In the genomic region with DNA sequence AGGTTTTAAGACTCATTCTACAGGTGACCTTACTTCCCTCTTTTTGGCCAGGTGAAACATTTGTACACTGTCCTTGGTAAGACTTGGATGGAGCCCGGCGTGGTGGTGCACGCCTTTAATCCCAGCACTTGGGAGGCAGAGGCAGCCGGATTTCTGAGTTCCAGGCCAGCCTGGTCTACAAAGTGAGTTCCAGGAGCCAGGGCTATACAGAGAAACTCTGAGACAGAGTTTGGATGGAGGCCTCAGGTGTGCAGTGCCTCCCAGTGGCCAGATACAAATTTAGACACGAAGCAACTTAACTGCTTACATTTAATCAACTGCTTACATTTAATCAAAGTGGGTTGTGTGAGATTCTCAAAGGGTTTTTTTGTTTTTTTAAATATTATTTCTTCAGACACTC, we compare ENCODE assay signal across 12 mouse cellular contexts. TPM values are rescaled to one million over a fixed set of nuclear protein-coding genes. Genes with fewer than 3 reads are reported as not detected.
DNase-seq lines count a peak whose midpoint lies in the region; ATAC-seq and TF ChIP-seq lines count a peak whose summit lies in the region.
"Had no signal": no experiment of that assay in that cellular context is flagged by ENCODE, and none has a peak within 500 bp of the region (broad histone marks: within the 10 kb centered on the region; RNA-seq: fewer than 3 reads in every experiment).

No protein-coding gene starts in this region.

- no peaks in the 10 kb centered on the region for H3K27me3 ChIP-seq in hindbrain, postnatal 0 days (ENCODE audit: insufficient read depth, low read length)
- H3K27me3 ChIP-seq in hindbrain, embryonic 16.5 days (replicated peaks; ENCODE audit: control insufficient read depth, insufficient read depth, low read length): no peaks in the 10 kb centered on the region
- H3K27me3 ChIP-seq in midbrain, embryonic 14.5 days (ENCODE audit: control insufficient read depth, insufficient read depth, low read length): no peaks in the 10 kb centered on the region
- H3K27me3 ChIP-seq in midbrain, embryonic 13.5 days: no peaks in the 10 kb centered on the region
- H3K27me3 ChIP-seq: embryonic facial prominence, embryonic 13.5 days had no signal

- WGBS in hindbrain, postnatal 0 days: 61% methylated on average over 5 of the region's 5 CpGs
- 71% methylated on average over 5 of the region's 5 CpGs for WGBS in hindbrain, embryonic 16.5 days
- WGBS in midbrain, embryonic 14.5 days: 71% methylated on average over 5 of the region's 5 CpGs
- WGBS in midbrain, embryonic 13.5 days: 70% methylated on average over 5 of the region's 5 CpGs

- no peaks in the 10 kb centered on the region for H3K9me3 ChIP-seq in hindbrain, postnatal 0 days (ENCODE audit: low read length)
- H3K9me3 ChIP-seq in hindbrain, embryonic 16.5 days (ENCODE audit: control insufficient read depth, low read length): no peaks in the 10 kb centered on the region
- H3K9me3 ChIP-seq in midbrain, embryonic 14.5 days (ENCODE audit: control insufficient read depth, low read length): no peaks in the 10 kb centered on the region
- H3K9me3 ChIP-seq in midbrain, embryonic 13.5 days: no peaks in the 10 kb centered on the region
- H3K9me3 ChIP-seq: embryonic facial prominence, embryonic 13.5 days; hindbrain, embryonic 10.5 days had no signal

- ATAC-seq in hindbrain, postnatal 0 days: no peak
- ATAC-seq in hindbrain, embryonic 16.5 days: no peak
- ATAC-seq in midbrain, embryonic 14.5 days (ENCODE audit: low FRiP score, low TSS enrichment): no peak
- ATAC-seq in midbrain, embryonic 13.5 days: no peak

- H3K27ac ChIP-seq in hindbrain, postnatal 0 days: no peak overlapping the region
- no peak overlapping the region for H3K27ac ChIP-seq in hindbrain, embryonic 16.5 days (ENCODE audit: low read depth, low read length)
- H3K27ac ChIP-seq in midbrain, embryonic 14.5 days (replicated peaks; ENCODE audit: low read depth, low read length): no peak overlapping the region
- no peak overlapping the region for H3K27ac ChIP-seq in midbrain, embryonic 13.5 days
- H3K27ac ChIP-seq: embryonic facial prominence, embryonic 13.5 days; hindbrain, embryonic 10.5 days had no signal

- no peak overlapping the region for H3K9ac ChIP-seq in hindbrain, postnatal 0 days (replicated peaks; ENCODE audit: low read length)
- H3K9ac ChIP-seq in hindbrain, embryonic 16.5 days (ENCODE audit: low read depth, low read length): no peak overlapping the region
- no peak overlapping the region for H3K9ac ChIP-seq in midbrain, embryonic 14.5 days (replicated peaks; ENCODE audit: low read length)
- no peak overlapping the region for H3K9ac ChIP-seq in midbrain, embryonic 13.5 days (replicated peaks)

- H3K4me3 ChIP-seq in hindbrain, postnatal 0 days (ENCODE audit: low read length): no peak overlapping the region
- H3K4me3 ChIP-seq in hindbrain, embryonic 16.5 days (ENCODE audit: low read length): no peak overlapping the region
- no peak overlapping the region for H3K4me3 ChIP-seq in midbrain, embryonic 14.5 days (replicated peaks; ENCODE audit: low read depth, low read length)
- no peak overlapping the region for H3K4me3 ChIP-seq in midbrain, embryonic 13.5 days (replicated peaks)
- H3K4me3 ChIP-seq: embryonic facial prominence, embryonic 13.5 days; hindbrain, embryonic 10.5 days had no signal

- H3K4me1 ChIP-seq in hindbrain, postnatal 0 days (ENCODE audit: insufficient read depth, low read length): 0 out of 2 replicates have a peak, but pooled peaks cover 5% of the 10 kb centered on the region
- H3K4me1 ChIP-seq in hindbrain, embryonic 16.5 days (ENCODE audit: control insufficient read depth, insufficient read depth, low read depth, low read length): peaks cover 30% of the 10 kb centered on the region
- H3K4me1 ChIP-seq in midbrain, embryonic 14.5 days (ENCODE audit: control insufficient read depth, insufficient read depth, low read length): peaks cover 23% of the 10 kb centered on the region
- H3K4me1 ChIP-seq in midbrain, embryonic 13.5 days (replicated peaks): peaks cover 45% of the 10 kb centered on the region

- peaks cover 74% of the 10 kb centered on the region for H3K36me3 ChIP-seq in hindbrain, postnatal 0 days (ENCODE audit: insufficient read depth, low read length)
- H3K36me3 ChIP-seq in hindbrain, embryonic 16.5 days (ENCODE audit: control insufficient read depth, insufficient read depth, low read length): peaks cover 75% of the 10 kb centered on the region
- peaks cover 85% of the 10 kb centered on the region for H3K36me3 ChIP-seq in midbrain, embryonic 14.5 days (ENCODE audit: control insufficient read depth, insufficient read depth, low read length)
- peaks cover 82% of the 10 kb centered on the region for H3K36me3 ChIP-seq in midbrain, embryonic 13.5 days

- no peak overlapping the region for H3K4me2 ChIP-seq in hindbrain, postnatal 0 days (ENCODE audit: low read depth, low read length)
- no peak overlapping the region for H3K4me2 ChIP-seq in hindbrain, embryonic 16.5 days (ENCODE audit: low read length)
- no peak overlapping the region for H3K4me2 ChIP-seq in midbrain, embryonic 14.5 days (ENCODE audit: low read length)
- H3K4me2 ChIP-seq in midbrain, embryonic 13.5 days (replicated peaks): no peak overlapping the region
- H3K4me2 ChIP-seq: embryonic facial prominence, embryonic 13.5 days had no signal

- peak; percentile 59 for TF ChIP-seq CTCF in hindbrain, postnatal 0 days (IDR thresholded peaks at IDR 0.05; ENCODE audit: low read depth)

- peak; percentile 17 for DNase-seq in adrenal gland, adult 8-10 months
- no peak for DNase-seq in adrenal gland, postnatal 10 days
- peak; percentile 63 for DNase-seq in hindbrain, postnatal 0 days (ENCODE audit: low spot score)
- DNase-seq in midbrain, embryonic 14.5 days: peak; percentile 52
- DNase-seq in naive thymus-derived CD4-positive, alpha-beta T cell, adult 2 months (ENCODE audit: low read depth): peak; percentile 49
- DNase-seq in layer of hippocampus, postnatal 10 days (ENCODE audit: low spot score in 2 of 2): no peak
- DNase-seq: adrenal gland, postnatal 36 days; left cerebral cortex, postnatal 4 days had no signal

RNA-seq across cellular contexts. Expression of a gene that starts 3.5 kb away (rescaled TPM):
- total RNA-seq in adrenal gland, adult 8-10 months (2022): 100 to 1,000 TPM; 235 to 249 (median 240) TPM
- total RNA-seq in adrenal gland, postnatal 10 days (2021): 100 to 1,000 TPM; 165 to 169 TPM
- total RNA-seq in hindbrain, postnatal 0 days (2014; rRNA removed): 59.7 and 68.0 TPM in 2 replicates
- 188 and 202 TPM in 2 replicates for polyA plus RNA-seq in hindbrain, postnatal 0 days (2015; fragmentation: Nextera tagmentation; extraction: Ambion mirVana)
- 174 TPM in 2 replicates for polyA plus RNA-seq in hindbrain, embryonic 16.5 days (2015; fragmentation: Nextera tagmentation; extraction: Ambion mirVana)
- polyA plus RNA-seq in midbrain, embryonic 14.5 days (2014; fragmentation: Nextera tagmentation; extraction: Ambion mirVana): 188 and 205 TPM in 2 replicates
- polyA plus RNA-seq in midbrain, embryonic 13.5 days (2015; fragmentation: Nextera tagmentation; extraction: Ambion mirVana): 181 and 186 TPM in 2 replicates
- total RNA-seq in layer of hippocampus, postnatal 10 days (2021): 100 to 1,000 TPM; 133 to 151 TPM

RNA-seq across cellular contexts. Expression of a gene that starts 7.0 kb away (rescaled TPM):
- total RNA-seq in adrenal gland, adult 8-10 months (2022): 100 to 1,000 TPM; 168 to 169 (median 168) TPM
- 100 to 1,000 TPM; 175 to 186 TPM for total RNA-seq in adrenal gland, postnatal 10 days (2021)
- 320 and 345 TPM in 2 replicates for total RNA-seq in hindbrain, postnatal 0 days (2014; rRNA removed)
- polyA plus RNA-seq in hindbrain, postnatal 0 days (2015; fragmentation: Nextera tagmentation; extraction: Ambion mirVana): 140 and 153 TPM in 2 replicates
- 41.3 and 64.6 TPM in 2 replicates for polyA plus RNA-seq in hindbrain, embryonic 16.5 days (2015; fragmentation: Nextera tagmentation; extraction: Ambion mirVana)
- 149 and 181 TPM in 2 replicates for polyA plus RNA-seq in midbrain, embryonic 14.5 days (2014; fragmentation: Nextera tagmentation; extraction: Ambion mirVana)
- 63.1 and 91.6 TPM in 2 replicates for polyA plus RNA-seq in midbrain, embryonic 13.5 days (2015; fragmentation: Nextera tagmentation; extraction: Ambion mirVana)
- 100 to 1,000 TPM; 198 to 220 TPM for total RNA-seq in layer of hippocampus, postnatal 10 days (2021)

RNA-seq across cellular contexts. Expression of a gene that starts 21.2 kb away (rescaled TPM):
- total RNA-seq in adrenal gland, adult 8-10 months (2022): 10 to 100 TPM; 15.2 to 19.9 (median 17.5) TPM
- 10 to 100 TPM; 11.3 to 13.6 TPM for total RNA-seq in adrenal gland, postnatal 10 days (2021)
- 41.6 and 47.6 TPM in 2 replicates for total RNA-seq in hindbrain, postnatal 0 days (2014; rRNA removed)
- polyA plus RNA-seq in hindbrain, postnatal 0 days (2015; fragmentation: Nextera tagmentation; extraction: Ambion mirVana): 23.9 and 24.6 TPM in 2 replicates
- polyA plus RNA-seq in hindbrain, embryonic 16.5 days (2015; fragmentation: Nextera tagmentation; extraction: Ambion mirVana): 38.3 and 41.4 TPM in 2 replicates
- polyA plus RNA-seq in midbrain, embryonic 14.5 days (2014; fragmentation: Nextera tagmentation; extraction: Ambion mirVana): 42.4 and 42.5 TPM in 2 replicates
- polyA plus RNA-seq in midbrain, embryonic 13.5 days (2015; fragmentation: Nextera tagmentation; extraction: Ambion mirVana): 37.3 and 41.2 TPM in 2 replicates
- total RNA-seq in layer of hippocampus, postnatal 10 days (2021): 10 to 100 TPM; 25.8 to 27.3 TPM

RNA-seq across cellular contexts. Expression of a gene that starts 23.5 kb away (rescaled TPM):
- total RNA-seq in adrenal gland, adult 8-10 months (2022): 1 to 10 TPM; 3.2 to 7.5 (median 5.9) TPM
- total RNA-seq in adrenal gland, postnatal 10 days (2021): 1 to 10 TPM; 2.1 to 4.9 TPM
- 9.6 and 11.5 TPM in 2 replicates for total RNA-seq in hindbrain, postnatal 0 days (2014; rRNA removed)
- 7.7 and 8.7 TPM in 2 replicates for polyA plus RNA-seq in hindbrain, postnatal 0 days (2015; fragmentation: Nextera tagmentation; extraction: Ambion mirVana)
- 9.3 and 9.7 TPM in 2 replicates for polyA plus RNA-seq in hindbrain, embryonic 16.5 days (2015; fragmentation: Nextera tagmentation; extraction: Ambion mirVana)
- 6.1 and 7.6 TPM in 2 replicates for polyA plus RNA-seq in midbrain, embryonic 14.5 days (2014; fragmentation: Nextera tagmentation; extraction: Ambion mirVana)
- polyA plus RNA-seq in midbrain, embryonic 13.5 days (2015; fragmentation: Nextera tagmentation; extraction: Ambion mirVana): 6.8 and 7.1 TPM in 2 replicates
- total RNA-seq in layer of hippocampus, postnatal 10 days (2021): 10 to 100 TPM; 14.3 to 17.7 TPM

RNA-seq across cellular contexts. Expression of a gene that starts 32.2 kb away (rescaled TPM):
- total RNA-seq in adrenal gland, adult 8-10 months (2022): 100 to 1,000 TPM; 223 to 300 (median 260) TPM
- total RNA-seq in adrenal gland, postnatal 10 days (2021): 100 to 1,000 TPM; 218 to 247 TPM
- total RNA-seq in hindbrain, postnatal 0 days (2014; rRNA removed): 483 and 563 TPM in 2 replicates
- polyA plus RNA-seq in hindbrain, postnatal 0 days (2015; fragmentation: Nextera tagmentation; extraction: Ambion mirVana): 176 and 184 TPM in 2 replicates
- polyA plus RNA-seq in hindbrain, embryonic 16.5 days (2015; fragmentation: Nextera tagmentation; extraction: Ambion mirVana): 165 and 195 TPM in 2 replicates
- polyA plus RNA-seq in midbrain, embryonic 14.5 days (2014; fragmentation: Nextera tagmentation; extraction: Ambion mirVana): 293 and 309 TPM in 2 replicates
- 240 and 273 TPM in 2 replicates for polyA plus RNA-seq in midbrain, embryonic 13.5 days (2015; fragmentation: Nextera tagmentation; extraction: Ambion mirVana)
- 100 to 1,000 TPM; 279 to 301 TPM for total RNA-seq in layer of hippocampus, postnatal 10 days (2021)

Comparison
In these comparisons a context has a peak if more than half of its experiments do, and no peak if none do; other contexts are left out.
1. DNase-seq: peak in adrenal gland, adult 8-10 months (single experiment), hindbrain, postnatal 0 days (single experiment), midbrain, embryonic 14.5 days (single experiment) and naive thymus-derived CD4-positive, alpha-beta T cell, adult 2 months (single experiment); none in adrenal gland, postnatal 10 days (single experiment) and layer of hippocampus, postnatal 10 days (0 of 2).